In the genomic region with DNA sequence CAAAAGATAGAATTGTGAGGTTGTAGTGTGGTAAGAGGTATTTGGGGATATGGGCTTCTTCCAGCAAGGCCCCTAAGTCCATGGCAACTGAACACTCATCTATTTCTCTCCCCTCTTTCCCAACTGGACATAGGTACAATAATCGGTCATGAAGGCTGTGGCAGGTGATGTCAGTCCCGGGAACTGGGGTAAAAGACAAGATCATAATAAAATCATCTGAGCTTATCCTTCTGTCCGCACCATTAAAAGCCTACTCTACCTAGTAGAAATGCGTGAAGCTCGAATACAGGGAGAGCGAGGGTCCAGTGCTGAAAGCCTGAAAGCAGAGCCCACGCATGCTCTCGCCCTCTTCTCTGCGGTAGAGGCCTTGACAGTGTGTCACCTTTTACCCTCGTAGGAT, we compare ENCODE assay signal across 10 mouse cellular contexts. TPM values are rescaled to one million over a fixed set of nuclear protein-coding genes. Genes with fewer than 3 reads are reported as not detected.
A peak's percentile ranks its signal among the peaks of the same experiment; 100 is the strongest.
DNase-seq lines count a peak whose midpoint lies in the region; ATAC-seq and TF ChIP-seq lines count a peak whose summit lies in the region.
"Had no signal": no experiment of that assay in that cellular context is flagged by ENCODE, and none has a peak within 500 bp of the region (broad histone marks: within the 10 kb centered on the region; RNA-seq: fewer than 3 reads in every experiment).

No protein-coding gene starts in this region.

- TF ChIP-seq CTCF in kidney, postnatal 0 days (IDR thresholded peaks at IDR 0.05; ENCODE audit: low read depth) = no peak

- H3K27ac ChIP-seq in forebrain, embryonic 13.5 days = no peak overlapping the region
- H3K27ac ChIP-seq in forebrain, embryonic 16.5 days (ENCODE audit: low read length) = no peak overlapping the region
- H3K27ac ChIP-seq in kidney, postnatal 0 days = no peak overlapping the region
- H3K27ac ChIP-seq in embryonic facial prominence, embryonic 15.5 days (replicated peaks) = no peak overlapping the region
- H3K27ac ChIP-seq in liver, embryonic 15.5 days (replicated peaks) = no peak overlapping the region

- peak overlapping the region; percentile 65 for H3K4me2 ChIP-seq in forebrain, embryonic 13.5 days
- H3K4me2 ChIP-seq in forebrain, embryonic 16.5 days (ENCODE audit: low read length) = no peak overlapping the region
- peak overlapping the region; percentile 70 for H3K4me2 ChIP-seq in kidney, postnatal 0 days (ENCODE audit: low read length)
- H3K4me2 ChIP-seq in embryonic facial prominence, embryonic 15.5 days (replicated peaks) = peak overlapping the region; percentile 53
- peak overlapping the region; percentile 79 for H3K4me2 ChIP-seq in liver, embryonic 15.5 days

- H3K27me3 ChIP-seq in forebrain, embryonic 13.5 days = no peaks in the 10 kb centered on the region
- H3K27me3 ChIP-seq in forebrain, embryonic 16.5 days (replicated peaks; ENCODE audit: control insufficient read depth, insufficient read depth, low read length) = no peaks in the 10 kb centered on the region
- H3K27me3 ChIP-seq in kidney, postnatal 0 days (ENCODE audit: insufficient read depth, low read length) = no peaks in the 10 kb centered on the region
- H3K27me3 ChIP-seq in embryonic facial prominence, embryonic 15.5 days = no peaks in the 10 kb centered on the region
- no peaks in the 10 kb centered on the region for H3K27me3 ChIP-seq in liver, embryonic 15.5 days

- 95% methylated on average over 10 of the region's 10 CpGs for WGBS in forebrain, embryonic 13.5 days
- WGBS in forebrain, embryonic 16.5 days = 95% methylated on average over 10 of the region's 10 CpGs
- WGBS in kidney, postnatal 0 days = 91% methylated on average over 10 of the region's 10 CpGs
- WGBS in embryonic facial prominence, embryonic 15.5 days = 91% methylated on average over 10 of the region's 10 CpGs
- WGBS in liver, embryonic 15.5 days (ENCODE audit: insufficient replicate concordance) = 77% methylated on average over 10 of the region's 10 CpGs

- H3K36me3 ChIP-seq in forebrain, embryonic 13.5 days (ENCODE audit: poor library complexity, severe bottlenecking) = no peaks in the 10 kb centered on the region
- no peaks in the 10 kb centered on the region for H3K36me3 ChIP-seq in forebrain, embryonic 16.5 days (ENCODE audit: control insufficient read depth, insufficient read depth)
- no peaks in the 10 kb centered on the region for H3K36me3 ChIP-seq in kidney, postnatal 0 days (ENCODE audit: insufficient read depth, low read length)
- peaks cover 8% of the 10 kb centered on the region; the same call in 1 of the 2 replicates for H3K36me3 ChIP-seq in embryonic facial prominence, embryonic 15.5 days
- H3K36me3 ChIP-seq in liver, embryonic 15.5 days (replicated peaks) = peaks cover 28% of the 10 kb centered on the region

- no peaks in the 10 kb centered on the region for H3K9me3 ChIP-seq in forebrain, embryonic 13.5 days (replicated peaks)
- H3K9me3 ChIP-seq in forebrain, embryonic 16.5 days (ENCODE audit: control insufficient read depth, low read length) = no peaks in the 10 kb centered on the region
- no peaks in the 10 kb centered on the region for H3K9me3 ChIP-seq in kidney, postnatal 0 days (replicated peaks; ENCODE audit: low read length)
- no peaks in the 10 kb centered on the region for H3K9me3 ChIP-seq in embryonic facial prominence, embryonic 15.5 days (replicated peaks)
- H3K9me3 ChIP-seq in liver, embryonic 15.5 days (replicated peaks) = no peaks in the 10 kb centered on the region

- peak overlapping the region; percentile 58; the same call in 1 of the 2 replicates for H3K4me3 ChIP-seq in forebrain, embryonic 13.5 days
- no peak overlapping the region for H3K4me3 ChIP-seq in forebrain, embryonic 16.5 days (replicated peaks; ENCODE audit: low read length)
- no peak overlapping the region for H3K4me3 ChIP-seq in kidney, postnatal 0 days (replicated peaks; ENCODE audit: low read depth, low read length)
- no peak overlapping the region for H3K4me3 ChIP-seq in embryonic facial prominence, embryonic 15.5 days (replicated peaks)
- H3K4me3 ChIP-seq in liver, embryonic 15.5 days (replicated peaks) = peak overlapping the region; percentile 69

- no peak overlapping the region for H3K9ac ChIP-seq in forebrain, embryonic 13.5 days
- no peak overlapping the region for H3K9ac ChIP-seq in forebrain, embryonic 16.5 days (replicated peaks; ENCODE audit: low read depth, low read length)
- H3K9ac ChIP-seq in kidney, postnatal 0 days (ENCODE audit: low read depth, low read length) = 0 out of 2 replicates have a peak overlapping the region, but pooled peaks have one; percentile 70
- H3K9ac ChIP-seq in embryonic facial prominence, embryonic 15.5 days = no peak overlapping the region
- H3K9ac ChIP-seq in liver, embryonic 15.5 days = 0 out of 2 replicates have a peak overlapping the region, but pooled peaks have one; percentile 74

- H3K4me1 ChIP-seq in forebrain, embryonic 13.5 days = peaks cover 31% of the 10 kb centered on the region
- peaks cover 7% of the 10 kb centered on the region for H3K4me1 ChIP-seq in forebrain, embryonic 16.5 days (replicated peaks; ENCODE audit: control insufficient read depth, insufficient read depth, low read length)
- 0 out of 2 replicates have a peak, but pooled peaks cover 6% of the 10 kb centered on the region for H3K4me1 ChIP-seq in kidney, postnatal 0 days (replicated peaks; ENCODE audit: insufficient read depth, low read length)
- H3K4me1 ChIP-seq in embryonic facial prominence, embryonic 15.5 days = peaks cover 10% of the 10 kb centered on the region; the same call in 1 of the 2 replicates
- peaks cover 66% of the 10 kb centered on the region for H3K4me1 ChIP-seq in liver, embryonic 15.5 days (replicated peaks)

- no peak for ATAC-seq in forebrain, embryonic 13.5 days
- ATAC-seq in forebrain, embryonic 16.5 days = no peak
- no peak for ATAC-seq in kidney, postnatal 0 days (replicated peaks; ENCODE audit: low FRiP score, low read depth)
- no peak for ATAC-seq in embryonic facial prominence, embryonic 15.5 days (ENCODE audit: insufficient number of reproducible peaks, low FRiP score, low TSS enrichment, low read depth)
- ATAC-seq in liver, embryonic 15.5 days (ENCODE audit: insufficient read depth) = no peak

- DNase-seq in kidney, postnatal 0 days (ENCODE audit: low spot score) = no peak
- DNase-seq in kidney, adult 18-20 months = no peak
- DNase-seq in frontal cortex, postnatal 14 days (ENCODE audit: low spot score in 2 of 2) = no peak
- no peak for DNase-seq in B cell, adult 2 months

RNA-seq across cellular contexts. Expression of a gene that starts 1.1 kb away (rescaled TPM):
- polyA plus RNA-seq in forebrain, embryonic 13.5 days (2015; fragmentation: Nextera tagmentation; extraction: Ambion mirVana) = 65.5 and 70.4 TPM in 2 replicates
- polyA plus RNA-seq in forebrain, embryonic 16.5 days (2015; fragmentation: Nextera tagmentation; extraction: Ambion mirVana) = 43.3 and 48.2 TPM in 2 replicates
- 130 and 144 TPM in 2 replicates for polyA plus RNA-seq in kidney, postnatal 0 days (2015; fragmentation: Nextera tagmentation; extraction: Ambion mirVana)
- polyA plus RNA-seq in embryonic facial prominence, embryonic 15.5 days (2015; fragmentation: Nextera tagmentation; extraction: Ambion mirVana) = 81.2 and 83.4 TPM in 2 replicates
- 77.8 and 86.8 TPM in 2 replicates for polyA plus RNA-seq in liver, embryonic 15.5 days (2015; fragmentation: Nextera tagmentation; extraction: Ambion mirVana)

RNA-seq across cellular contexts. Expression of a gene that starts 10.8 kb away (rescaled TPM):
- 21.7 and 23.3 TPM in 2 replicates for polyA plus RNA-seq in forebrain, embryonic 13.5 days (2015; fragmentation: Nextera tagmentation; extraction: Ambion mirVana)
- polyA plus RNA-seq in forebrain, embryonic 16.5 days (2015; fragmentation: Nextera tagmentation; extraction: Ambion mirVana) = 29.4 and 38.1 TPM in 2 replicates
- 0.96 and 0.98 TPM in 2 replicates for polyA plus RNA-seq in kidney, postnatal 0 days (2015; fragmentation: Nextera tagmentation; extraction: Ambion mirVana)
- polyA plus RNA-seq in embryonic facial prominence, embryonic 15.5 days (2015; fragmentation: Nextera tagmentation; extraction: Ambion mirVana) = 2.4 and 3.7 TPM in 2 replicates
- polyA plus RNA-seq in liver, embryonic 15.5 days (2015; fragmentation: Nextera tagmentation; extraction: Ambion mirVana) = 0.28 and 0.41 TPM in 2 replicates

RNA-seq across cellular contexts. Expression of a gene that starts 30.6 kb away (rescaled TPM):
- 1.5 and 2.0 TPM in 2 replicates for polyA plus RNA-seq in forebrain, embryonic 13.5 days (2015; fragmentation: Nextera tagmentation; extraction: Ambion mirVana)
- polyA plus RNA-seq in forebrain, embryonic 16.5 days (2015; fragmentation: Nextera tagmentation; extraction: Ambion mirVana) = 9.9 and 18.0 TPM in 2 replicates
- 0.19 and 0.28 TPM in 2 replicates for polyA plus RNA-seq in kidney, postnatal 0 days (2015; fragmentation: Nextera tagmentation; extraction: Ambion mirVana)
- polyA plus RNA-seq in embryonic facial prominence, embryonic 15.5 days (2015; fragmentation: Nextera tagmentation; extraction: Ambion mirVana) = 1.1 and 1.6 TPM in 2 replicates
- not detected in 2 replicates for polyA plus RNA-seq in liver, embryonic 15.5 days (2015; fragmentation: Nextera tagmentation; extraction: Ambion mirVana)
- polyA plus RNA-seq: C2C12, macrophage had no signal

RNA-seq across cellular contexts. Expression of a gene that starts 45.2 kb away (rescaled TPM):
- polyA plus RNA-seq in forebrain, embryonic 13.5 days (2015; fragmentation: Nextera tagmentation; extraction: Ambion mirVana) = not detected in 2 replicates
- polyA plus RNA-seq in forebrain, embryonic 16.5 days (2015; fragmentation: Nextera tagmentation; extraction: Ambion mirVana) = not detected in 2 replicates
- polyA plus RNA-seq in kidney, postnatal 0 days (2015; fragmentation: Nextera tagmentation; extraction: Ambion mirVana) = not detected in 2 replicates
- polyA plus RNA-seq in embryonic facial prominence, embryonic 15.5 days (2015; fragmentation: Nextera tagmentation; extraction: Ambion mirVana) = not detected in 2 replicates
- not detected in 2 replicates for polyA plus RNA-seq in liver, embryonic 15.5 days (2015; fragmentation: Nextera tagmentation; extraction: Ambion mirVana)
- polyA plus RNA-seq: C2C12, macrophage had no signal

Comparison
In these comparisons a context has a peak if more than half of its experiments do, and no peak if none do; other contexts are left out.
1. H3K4me3 ChIP-seq: peak in forebrain, embryonic 13.5 days (single experiment) and liver, embryonic 15.5 days (single experiment); none in forebrain, embryonic 16.5 days (single experiment), kidney, postnatal 0 days (single experiment) and embryonic facial prominence, embryonic 15.5 days (single experiment).
2. H3K9ac ChIP-seq: peak in kidney, postnatal 0 days (single experiment) and liver, embryonic 15.5 days (single experiment); none in forebrain, embryonic 13.5 days (single experiment), forebrain, embryonic 16.5 days (single experiment) and embryonic facial prominence, embryonic 15.5 days (single experiment).